Comparison of ENCODE assay signal across 9 mouse cellular contexts in genomic region chr3:107491459-107491858, GRCm38 (mm10). TPM values are rescaled to one million over a fixed set of nuclear protein-coding genes. Genes with fewer than 3 reads are reported as not detected.
DNase-seq lines count a peak whose midpoint lies in the region; ATAC-seq lines count a peak whose summit lies in the region.
"Had no signal": no experiment of that assay in that cellular context is flagged by ENCODE, and none has a peak within 500 bp of the region (broad histone marks: within the 10 kb centered on the region; RNA-seq: fewer than 3 reads in every experiment).

No protein-coding gene starts in this region.

- peaks cover 14% of the 10 kb centered on the region for H3K4me1 ChIP-seq in midbrain, embryonic 15.5 days

- H3K9me3 ChIP-seq in midbrain, embryonic 15.5 days = no peaks in the 10 kb centered on the region

- no peak overlapping the region for H3K4me3 ChIP-seq in midbrain, embryonic 15.5 days

- no peak overlapping the region for H3K9ac ChIP-seq in midbrain, embryonic 15.5 days

- peak; percentile 17 for DNase-seq in kidney, adult 18-20 months
- DNase-seq in kidney, adult 11 months = no peak
- DNase-seq in cerebellum, adult 11-12 months = peak; percentile 82
- peak; percentile 45 for DNase-seq in gastrocnemius, postnatal 14 days
- peak; percentile 82 for DNase-seq in kidney, postnatal 14 days
- DNase-seq in spleen, postnatal 14 days (ENCODE audit: low spot score in 2 of 2) = no peak
- no peak for DNase-seq in thymus, postnatal 36 days

- intact Hi-C loops in gastrocnemius, postnatal 14 days (cut with DNase I; ENCODE audit: low total_unique reads) = no loop called here

- no peak overlapping the region for H3K4me2 ChIP-seq in midbrain, embryonic 15.5 days

- no peaks in the 10 kb centered on the region for H3K27me3 ChIP-seq in midbrain, embryonic 15.5 days (replicated peaks)
- H3K27me3 ChIP-seq: Patski had no signal

- peak; percentile 87 for ATAC-seq in midbrain, embryonic 15.5 days (replicated peaks)
- ATAC-seq: Patski had no signal

- WGBS in midbrain, embryonic 15.5 days = 45% methylated on average over 6 of the region's 6 CpGs

- H3K27ac ChIP-seq in midbrain, embryonic 15.5 days = peak overlapping the region; percentile 56

- H3K36me3 ChIP-seq in midbrain, embryonic 15.5 days (replicated peaks) = 0 out of 2 replicates have a peak, but pooled peaks cover 4% of the 10 kb centered on the region

RNA-seq across cellular contexts. Expression of gene Slc6a17, which starts 26.4 kb away (rescaled TPM):
- under 1 TPM; 0.55 to 0.60 TPM for total RNA-seq in gastrocnemius, postnatal 14 days (2021)
- 16.6 and 19.2 TPM in 2 replicates for polyA plus RNA-seq in midbrain, embryonic 15.5 days (2015; fragmentation: Nextera tagmentation; extraction: Ambion mirVana)

RNA-seq across cellular contexts. Expression of gene Kcnc4, which starts 32.1 kb away (rescaled TPM):
- total RNA-seq in gastrocnemius, postnatal 14 days (2021) = 10 to 100 TPM; 49.3 to 51.9 TPM
- 8.8 and 9.1 TPM in 2 replicates for polyA plus RNA-seq in midbrain, embryonic 15.5 days (2015; fragmentation: Nextera tagmentation; extraction: Ambion mirVana)
- polyA plus RNA-seq: Patski had no signal

Comparison
In these comparisons a context has a peak if more than half of its experiments do, and no peak if none do; other contexts are left out.
1. DNase-seq: peak in kidney, adult 18-20 months (single experiment), cerebellum, adult 11-12 months (single experiment), gastrocnemius, postnatal 14 days (single experiment) and kidney, postnatal 14 days (single experiment); none in kidney, adult 11 months (single experiment), spleen, postnatal 14 days (0 of 2) and thymus, postnatal 36 days (0 of 2).